Mouse (Mus musculus) gastrocnemius, postnatal 14 days (tissue): ENCODE measurements at regions not wholly inside any gene's neighbourhood (a gene's known extent, or its start where the extent isn't known, plus 50 kb on each side); places are given as distances from the start of the nearest gene placed in this dataset.
A peak's percentile ranks its signal among the peaks of the same experiment; 100 is the strongest.

Experiments used
- DNase-seq: peaks from one replicate; pipeline ENCODE4 v3.0.0; 2021; ENCODE audit warnings: mixed read lengths
- intact Hi-C: fragments of 180-260 bp; cut with DNase I; formaldehyde crosslinking; loops from one replicate; pipeline ENCODE4 v1.15.1; 2025; ENCODE audit warnings: low total_unique reads

DNA sequence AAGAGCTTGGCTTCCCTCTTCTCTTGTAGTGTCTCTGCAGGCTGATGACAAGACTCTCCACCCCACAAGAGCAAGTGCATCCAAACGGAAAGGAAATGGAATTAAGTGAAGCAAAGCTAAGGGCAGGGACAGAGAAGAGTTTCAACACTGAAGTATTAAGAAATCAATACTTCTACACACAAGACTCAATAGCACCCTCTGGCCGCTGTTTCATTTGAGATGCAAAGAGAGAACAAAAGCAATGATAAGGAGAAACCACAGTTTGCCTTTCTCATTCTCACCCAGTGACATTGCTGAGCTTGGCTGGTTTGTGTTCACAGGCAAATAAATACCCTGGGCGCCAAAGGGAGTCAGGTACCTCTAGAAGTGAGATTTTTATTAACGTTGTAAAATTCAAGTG is 171.8 kb upstream of the Foxd3 start:
- intact Hi-C loops, result no loop called here
- DNase-seq, result no peak

DNA sequence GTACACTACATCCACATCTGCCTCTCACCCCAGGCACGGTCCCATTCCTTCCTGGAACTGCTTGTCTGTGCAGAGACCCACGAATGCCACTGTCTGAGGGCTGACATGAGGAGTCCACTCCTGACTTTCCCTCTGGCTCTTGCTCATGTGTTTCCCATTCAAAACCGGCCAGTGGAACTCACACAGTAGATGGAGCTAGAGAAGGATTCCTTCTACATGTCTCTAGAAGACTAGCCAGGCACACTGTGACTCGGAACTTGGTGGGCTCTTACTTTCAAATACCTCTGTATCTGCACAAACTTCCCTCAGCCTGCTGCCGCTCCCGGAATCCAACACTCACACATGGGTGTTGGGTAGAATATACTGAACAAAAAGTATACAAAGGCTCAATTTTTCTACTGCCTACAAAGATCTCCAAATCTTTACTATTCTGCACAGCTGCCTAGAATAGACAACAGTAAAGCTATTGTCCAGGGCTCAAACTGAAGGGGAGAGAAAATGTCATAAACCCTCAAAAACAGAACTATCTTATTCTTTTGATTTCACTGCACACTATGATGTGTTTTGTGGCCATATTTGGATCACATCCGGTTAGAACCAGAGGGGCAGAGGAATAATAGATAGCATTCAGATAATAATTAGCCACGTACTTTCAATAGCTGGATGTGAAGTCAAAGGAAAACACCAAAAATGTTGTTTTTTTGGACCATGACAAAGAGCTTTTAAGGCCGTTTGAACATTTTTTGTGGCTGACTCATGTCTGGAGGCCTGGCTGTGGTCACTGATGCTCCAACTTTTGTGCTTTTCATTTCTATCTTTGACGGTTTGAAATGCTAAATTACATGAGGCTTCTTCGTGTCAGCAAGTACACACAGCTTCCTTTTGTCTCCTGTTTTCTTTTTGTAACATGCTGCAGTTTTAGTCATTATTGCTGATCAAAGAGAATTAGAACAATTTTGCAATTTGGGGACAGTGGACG is 164.3 kb upstream of the Foxd3 start:
- intact Hi-C loops, result no loop called here
- DNase-seq, result no peak

DNA sequence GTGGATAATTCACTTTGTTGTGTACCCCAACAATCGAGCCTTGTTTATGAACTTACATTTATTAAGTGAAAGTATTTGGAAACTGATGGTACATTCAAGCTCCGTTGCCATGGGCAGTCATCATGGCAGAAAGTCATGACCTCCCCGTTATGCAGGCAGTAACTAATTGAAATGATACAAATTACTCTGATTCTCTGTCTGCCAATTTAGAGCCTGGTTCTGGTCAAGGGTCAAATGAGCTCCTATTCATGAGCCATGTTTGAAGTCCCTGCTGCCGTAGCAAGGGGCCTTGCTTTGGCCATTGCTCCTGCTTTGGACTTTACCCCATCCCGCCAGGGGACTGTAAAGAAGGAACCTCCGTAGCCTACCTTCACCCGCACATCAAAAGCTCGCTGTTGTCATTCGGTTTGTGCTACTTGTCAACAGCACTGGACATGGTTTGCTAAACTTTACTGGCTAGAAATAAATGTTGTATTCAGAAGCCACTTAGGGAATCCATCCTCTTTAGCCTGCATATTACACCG is 152.8 kb upstream of the Foxd3 start:
- intact Hi-C loops, result no loop called here
- no peak for DNase-seq

GRCm38 (mm10) chr4:99511993-99512392 is 144.1 kb upstream of the Foxd3 start:
- intact Hi-C loops, result no loop called here
- no peak for DNase-seq

DNA sequence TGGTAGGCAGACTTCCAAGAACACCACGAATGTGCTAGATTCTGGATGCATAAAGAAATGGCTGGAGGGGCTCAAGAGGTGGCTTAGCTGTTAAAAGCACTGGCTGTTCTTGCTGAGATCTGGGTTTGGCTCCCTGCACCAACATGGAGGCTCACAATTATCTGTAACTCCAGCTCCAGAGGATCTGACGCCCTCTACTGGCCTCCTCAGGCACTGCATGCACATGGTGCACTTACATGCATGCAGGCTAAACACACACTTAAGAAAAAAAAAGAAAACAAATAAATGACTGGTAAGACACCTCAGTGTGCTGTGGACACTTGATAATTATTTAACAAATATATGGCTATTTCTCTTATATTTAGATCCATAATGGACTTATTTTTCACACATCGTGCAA is 139.2 kb upstream of the Foxd3 start:
- intact Hi-C loops, result no loop called here
- no peak for DNase-seq

DNA sequence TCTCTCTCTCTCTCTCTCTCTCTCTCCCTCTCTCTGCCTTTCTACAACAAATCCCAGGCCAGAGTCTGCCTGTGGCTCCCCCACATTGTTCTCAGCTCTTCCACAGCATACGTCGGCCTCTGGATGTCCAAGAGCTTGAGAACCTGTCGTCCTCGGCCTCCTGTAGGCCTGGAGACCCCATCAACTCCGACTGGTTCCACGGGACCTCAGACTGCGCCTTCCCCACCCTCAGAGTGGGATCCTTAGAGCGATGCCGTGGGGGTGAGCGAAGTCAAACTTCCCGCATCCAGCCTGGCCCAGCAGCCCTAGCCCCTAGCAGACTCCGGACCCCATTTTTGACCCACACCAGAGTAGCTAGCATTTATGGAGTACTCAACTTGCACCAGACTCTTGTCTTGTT is 128.7 kb upstream of the Foxd3 start:
- intact Hi-C loops, result no loop called here
- no peak for DNase-seq

- no peak for DNase-seq
- intact Hi-C loops, result no loop called here
These were observed 112.1 kb upstream of the Foxd3 start for GRCm38 (mm10) chr4:99544014-99544413.

- DNase-seq, result peak; percentile 10
- intact Hi-C loops, result no loop called here
These were observed 110.4 kb upstream of the Foxd3 start for GRCm38 (mm10) chr4:99545742-99546141.

DNA sequence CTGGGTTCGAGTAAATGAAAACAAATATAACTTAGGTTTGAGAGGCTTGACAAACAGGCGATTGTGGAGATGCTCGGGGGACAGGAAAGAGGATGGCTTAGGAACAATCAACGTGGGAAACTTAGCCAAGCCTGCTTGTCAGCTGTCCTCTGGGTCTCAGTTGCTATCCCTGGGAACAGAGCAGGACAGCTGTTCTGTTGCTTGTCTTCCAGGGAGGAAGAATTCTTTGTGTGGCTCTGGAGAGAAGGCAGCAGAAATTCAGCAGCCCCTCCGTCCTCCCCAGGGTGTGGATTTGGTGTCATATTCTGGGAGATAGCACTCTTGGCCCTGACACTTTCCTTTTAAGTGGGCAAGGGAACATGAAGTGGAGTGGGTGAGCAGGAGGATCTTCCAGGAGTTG is 98.1 kb upstream of the Foxd3 start:
- intact Hi-C loops, result no loop called here
- DNase-seq, result no peak

- no peak for DNase-seq
- intact Hi-C loops, result no loop called here
These were observed 95.5 kb upstream of the Foxd3 start for GRCm38 (mm10) chr4:99560604-99561003.

DNA sequence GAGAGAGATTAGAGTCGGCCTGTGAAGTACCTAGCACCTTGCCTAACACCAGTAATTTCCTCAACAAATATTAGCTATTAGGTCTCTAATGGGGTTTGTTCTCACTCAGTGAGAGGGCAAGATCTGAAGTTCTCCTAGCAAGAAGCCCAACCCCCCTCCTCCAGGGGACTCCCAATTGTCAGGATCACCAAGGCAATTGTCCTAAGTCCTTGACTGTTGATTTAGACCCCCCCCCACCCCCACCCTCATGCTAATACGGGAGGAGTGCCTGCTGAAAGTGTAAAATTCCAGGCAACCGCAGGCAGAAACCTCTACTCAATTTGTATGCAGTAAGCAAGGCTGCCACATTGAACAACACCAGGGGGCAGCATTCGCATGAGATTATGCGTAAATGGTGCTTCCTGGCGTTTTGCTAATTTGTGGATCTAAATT is 94.6 kb upstream of the Foxd3 start:
- no peak for DNase-seq
- intact Hi-C loops, result no loop called here

- intact Hi-C loops, result no loop called here
- no peak for DNase-seq
These were observed 90.7 kb upstream of the Foxd3 start for GRCm38 (mm10) chr4:99565401-99565800.

DNA sequence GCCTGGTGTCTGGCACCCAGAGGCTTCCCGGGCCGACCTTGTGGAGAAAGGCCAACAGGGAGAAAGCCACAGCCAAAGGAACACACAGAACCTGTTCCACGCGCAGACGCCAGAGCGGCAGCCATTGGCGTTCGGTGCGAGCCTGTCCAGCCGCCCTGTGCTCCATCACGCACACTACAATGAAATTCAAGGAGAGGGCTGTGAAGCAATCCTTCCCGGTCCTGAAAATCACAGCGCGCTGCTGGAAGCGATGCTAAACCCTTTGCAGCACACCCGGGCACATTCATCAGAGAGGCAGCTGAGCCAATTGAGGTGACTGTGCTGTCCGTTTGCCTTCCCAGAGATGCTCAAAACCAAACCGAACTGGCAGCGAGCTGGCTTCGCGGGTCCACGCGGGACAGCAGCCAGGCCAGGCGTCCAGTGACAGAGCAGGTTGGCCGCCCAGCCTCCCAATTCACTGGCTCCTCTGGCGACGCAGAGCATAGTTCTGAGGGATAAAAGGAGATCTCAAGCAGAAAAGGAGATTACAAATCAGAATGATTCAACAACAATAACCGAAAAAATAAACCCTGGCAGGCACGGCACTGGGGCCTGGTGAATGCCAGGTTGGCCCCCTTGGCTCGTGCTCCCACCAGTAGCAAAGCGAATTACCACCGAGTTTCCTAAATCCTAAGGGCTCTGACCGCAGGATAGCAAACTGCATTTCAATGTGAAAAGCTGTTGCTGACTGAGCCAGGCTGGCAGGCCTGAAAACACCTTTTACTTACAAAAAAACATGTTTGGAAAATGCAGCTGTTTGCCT is 83.1 kb upstream of the Foxd3 start:
- intact Hi-C loops, result no loop called here
- peak; percentile 32 for DNase-seq

GRCm38 (mm10) chr4:99574021-99574531 is 82.0 kb upstream of the Foxd3 start:
- no peak for DNase-seq
- intact Hi-C loops, result no loop called here

GRCm38 (mm10) chr4:99574984-99575383 is 81.1 kb upstream of the Foxd3 start:
- intact Hi-C loops, result no loop called here

DNA sequence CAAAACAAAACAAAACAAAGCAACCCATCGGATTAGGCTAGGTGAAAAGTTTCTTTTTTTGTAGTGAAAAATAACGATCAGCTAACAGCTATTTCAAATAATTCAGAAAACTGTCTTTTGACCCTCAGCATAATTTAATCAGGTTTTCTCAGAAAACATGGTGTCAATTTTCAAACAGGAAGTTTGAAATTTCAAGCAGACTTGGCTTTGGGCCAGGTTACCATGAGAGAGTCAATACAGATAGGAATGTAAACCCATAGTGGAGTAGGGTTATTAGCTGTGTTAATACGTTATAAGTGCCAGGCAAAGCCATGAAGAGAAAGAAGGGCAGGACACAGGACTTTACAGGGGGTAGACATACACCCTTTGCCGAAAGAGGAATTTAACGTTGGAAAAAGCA is 58.3 kb upstream of the Foxd3 start:
- intact Hi-C loops, result no loop called here
- DNase-seq, result no peak

More at GRCm38 (mm10) chr4:99574984-99575383, 81.1 kb upstream of the Foxd3 start:
- no peak for DNase-seq

- no peak for DNase-seq
- intact Hi-C loops, result no loop called here
These were observed 55.4 kb upstream of the Foxd3 start for GRCm38 (mm10) chr4:99600741-99601140.

- DNase-seq, result no peak
- intact Hi-C loops, result no loop called here
These were observed 54.6 kb upstream of the Foxd3 start for GRCm38 (mm10) chr4:99601463-99601862.
